Mouse (Mus musculus): ENCODE data around the gene Csrp1. TPM values are rescaled to one million over a fixed set of nuclear protein-coding genes. Genes with fewer than 3 reads are reported as not detected.

Gene Csrp1
- total RNA-seq, 2 experiments from 2014 or later: 107 to 117 TPM

DNA sequence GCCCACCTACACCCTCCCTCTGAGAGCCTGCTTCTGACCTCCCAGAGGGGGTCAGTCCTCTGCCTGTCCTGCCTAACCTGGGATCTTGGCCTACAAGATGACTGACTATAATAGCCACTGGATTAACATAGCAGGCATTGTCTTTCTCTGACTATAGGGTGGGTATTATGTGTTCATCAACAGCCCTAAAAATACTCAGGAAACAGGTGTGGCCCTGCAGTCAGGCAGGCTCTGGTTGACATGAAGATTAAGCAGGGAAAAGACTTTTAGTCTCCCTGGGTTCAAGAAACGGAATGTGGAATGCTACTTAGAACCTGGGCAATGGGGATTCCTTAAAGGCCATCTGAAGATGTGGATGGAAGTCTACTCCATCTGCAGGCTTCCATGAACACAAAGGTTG lies 78.6 kb downstream of the Csrp1 start:
- no peak for DNase-seq

DNA sequence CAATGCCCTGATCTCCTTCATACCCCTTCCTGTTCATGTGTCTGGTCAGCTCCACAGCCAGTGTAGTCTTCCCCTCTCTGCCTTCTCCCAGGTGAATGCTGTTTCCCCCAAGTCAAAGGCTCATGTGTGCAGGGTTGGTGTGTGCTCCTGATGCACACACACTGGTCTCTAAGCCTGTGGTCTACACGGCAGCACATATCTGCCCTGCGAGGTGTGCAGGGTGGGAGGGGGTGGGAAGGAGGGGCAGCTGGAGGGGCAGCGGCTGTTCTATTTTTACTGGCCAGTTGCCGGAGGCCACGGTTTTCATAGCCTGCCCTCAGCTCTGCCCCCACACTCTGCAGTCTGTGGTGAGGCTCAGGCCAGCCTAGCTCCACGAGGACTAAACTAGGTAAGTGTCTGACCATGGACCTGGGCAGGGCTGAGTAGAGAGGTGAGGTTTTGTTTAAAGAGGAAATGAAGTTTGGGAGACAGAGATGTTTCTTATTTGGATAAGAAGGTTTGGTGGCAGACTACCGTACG lies 79.3 kb downstream of the Csrp1 start:
- intact Hi-C loops (cut with DNase I): no loop called here
- DNase-seq: peak in 1 of 2 experiments; percentile 58

More for the DNA sequence above, 78.6 kb downstream of the Csrp1 start:
- intact Hi-C loops (cut with DNase I): no loop called here

DNA sequence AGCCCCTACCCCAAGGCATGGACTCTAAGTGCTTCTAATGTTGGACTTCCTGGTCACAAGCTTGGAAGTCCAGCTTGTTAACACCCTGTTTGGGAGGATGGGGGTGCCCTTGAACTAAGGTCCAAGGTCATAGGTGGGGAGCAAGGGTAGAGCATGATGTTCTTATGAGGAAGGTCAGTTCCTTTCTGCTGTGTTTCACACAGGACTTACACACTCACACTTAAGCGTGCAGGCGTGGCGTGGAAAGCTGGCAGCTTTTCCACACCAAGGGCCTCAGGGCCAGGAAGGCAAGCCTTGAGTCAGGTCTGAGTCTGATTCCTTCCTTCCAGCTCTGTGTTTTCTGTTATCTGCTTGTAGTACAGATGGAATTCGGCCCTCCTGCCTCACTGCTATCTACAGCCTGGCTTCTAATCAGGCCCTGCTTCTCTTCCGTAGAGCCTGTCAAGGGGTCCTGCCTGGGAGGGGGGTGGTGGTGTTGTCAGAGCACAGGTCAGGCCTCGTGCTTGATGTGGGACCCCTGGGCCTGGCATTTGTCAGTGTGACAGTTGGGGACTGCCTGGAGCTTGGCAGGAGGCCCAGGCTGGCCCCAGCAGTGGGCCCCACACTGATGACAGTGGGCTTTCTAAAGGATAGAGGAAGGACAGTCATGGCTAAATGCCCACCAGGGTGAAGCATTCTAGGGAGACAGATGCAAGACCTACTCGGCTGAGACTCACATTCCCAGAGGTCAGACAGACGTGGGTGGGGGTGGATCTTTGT lies 80.5 kb downstream of the Csrp1 start:
- peak; percentile 67 to 74 for DNase-seq
- intact Hi-C loops (cut with DNase I): no loop called here

Other genes with a start within 250 kb of the Csrp1 start
- 10 to 100 TPM; 34.3 to 42.8 TPM for gene Nav1, start 112.8 kb upstream of the Csrp1 start, total RNA-seq (2021)
- 10 to 100 TPM; 35.4 to 36.7 TPM for gene Phlda3, start 46.1 kb downstream of the Csrp1 start, total RNA-seq (2021)
- gene Tnni1, start 59.4 kb downstream of the Csrp1 start, total RNA-seq (2021): 100 to 1,000 TPM; 610 to 792 TPM
- gene Lad1, start 98.5 kb downstream of the Csrp1 start, total RNA-seq (2021): 10 to 100 TPM in 1 of 2 experiments, 1 to 10 TPM in 1; 9.4 to 10.8 TPM
- 1,000 to 10,000 TPM; 7,447 to 7,490 TPM for gene Tnnt2, start 116.3 kb downstream of the Csrp1 start, total RNA-seq (2021)
- under 1 TPM; 0.10 to 0.14 TPM for gene Pkp1, start 199.1 kb downstream of the Csrp1 start, total RNA-seq (2021)